Mouse (Mus musculus): ENCODE measurements around the gene Spata46.

DNA sequence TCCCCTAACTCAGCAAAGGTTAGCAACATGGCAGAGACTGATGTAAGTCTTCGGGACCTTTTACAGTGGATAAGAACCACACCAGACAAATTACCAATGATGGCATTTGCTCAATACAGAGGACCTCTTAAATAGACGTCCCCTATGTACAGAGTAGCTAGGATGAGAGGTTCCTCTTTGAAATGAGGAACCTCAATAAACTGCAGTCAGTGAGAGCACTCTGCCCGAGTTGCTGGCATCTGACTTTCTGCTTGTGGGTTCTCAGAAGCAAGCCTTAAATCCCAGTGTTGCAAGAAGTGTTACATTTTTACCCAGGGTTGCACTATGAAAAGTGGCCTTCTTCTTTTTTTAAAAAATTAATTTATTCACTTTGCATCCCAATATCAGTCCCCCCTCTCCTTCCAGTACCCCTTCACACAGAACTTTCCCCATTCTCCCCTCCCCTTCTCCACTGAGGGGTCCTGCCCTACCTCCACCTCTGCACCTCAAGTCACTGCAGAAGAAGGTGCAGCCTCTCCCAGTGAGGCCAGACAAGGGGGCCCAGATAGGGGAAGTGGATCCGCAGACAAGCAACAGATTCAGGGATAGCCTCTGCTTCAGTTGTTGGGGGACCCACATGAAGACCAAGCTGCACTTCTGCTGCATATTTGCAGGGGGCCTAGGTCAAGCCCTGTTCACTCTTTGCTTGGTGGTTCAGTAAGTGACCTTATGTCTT is 26.0 kb upstream of the Spata46 start:
- no peak for TF ChIP-seq CTCF (conservative IDR thresholded peaks at IDR 0.05; ENCODE audit: insufficient read depth, insufficient read length, low read depth, low read length)
- no peak for TF ChIP-seq POLR2A (IDR thresholded peaks at IDR 0.05; ENCODE audit: low read depth, low read length)
